Mouse (Mus musculus): ENCODE measurements at regions not wholly inside any gene's neighbourhood (a gene's known extent, or its start where the extent isn't known, plus 50 kb on each side); places are given as distances from the start of the nearest gene placed in this dataset.

DNA sequence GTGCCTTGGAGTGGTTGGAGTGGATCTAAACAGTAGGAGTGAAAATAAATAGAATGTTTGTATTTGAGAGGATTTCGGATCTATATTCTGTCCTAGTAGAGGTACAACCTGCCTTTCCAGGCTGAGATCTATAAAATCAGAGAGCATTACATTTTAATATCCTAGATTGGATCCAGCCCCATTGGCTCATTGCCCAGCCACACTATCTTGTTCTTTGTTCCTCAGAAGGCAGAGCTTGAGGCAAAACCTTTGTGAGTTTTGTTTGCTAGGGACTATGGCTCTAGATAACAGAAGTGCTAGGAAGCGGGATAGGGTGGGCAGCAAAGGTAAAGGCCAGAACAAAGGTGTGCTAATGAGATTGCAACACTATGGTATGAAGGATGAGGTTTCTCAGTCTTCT, 78.7 kb upstream of the Cntln start:
- DNase-seq: no peak

DNA sequence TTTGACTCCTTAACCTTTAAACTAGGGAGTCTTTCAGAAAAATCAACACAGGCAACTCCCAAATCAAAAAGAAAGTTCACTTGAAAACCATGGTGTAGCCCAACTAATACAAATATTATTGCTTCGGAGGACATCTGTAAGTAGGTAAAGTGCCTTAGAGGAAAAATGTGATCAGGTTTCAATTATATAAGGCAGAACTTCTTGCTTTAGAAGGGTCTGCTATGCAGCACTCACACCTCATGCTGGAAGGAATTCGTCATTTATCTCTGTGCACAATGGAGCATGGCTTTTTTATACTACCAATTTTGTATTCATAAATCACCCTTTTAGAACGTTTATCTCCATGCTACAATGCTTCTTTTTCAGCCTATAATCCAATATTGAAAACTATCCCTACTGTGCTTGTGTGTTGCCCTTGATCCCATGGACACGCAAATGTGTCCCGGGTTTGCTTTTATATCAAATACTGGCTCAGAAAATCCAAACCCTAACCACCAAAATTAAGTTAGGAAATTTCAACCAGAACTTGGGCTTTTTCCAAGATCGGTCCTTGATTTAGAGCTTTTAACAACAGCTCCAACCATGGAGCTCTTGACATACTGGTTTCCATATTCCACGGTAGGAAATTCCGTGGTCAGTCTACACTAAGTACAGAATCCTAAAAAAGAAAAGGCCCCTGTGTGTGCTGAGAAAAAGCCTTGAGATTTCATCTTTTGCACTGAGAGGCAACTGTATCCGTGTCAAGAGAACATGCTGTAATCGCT, 90.8 kb upstream of the Cntln start:
- DNase-seq: no peak

DNA sequence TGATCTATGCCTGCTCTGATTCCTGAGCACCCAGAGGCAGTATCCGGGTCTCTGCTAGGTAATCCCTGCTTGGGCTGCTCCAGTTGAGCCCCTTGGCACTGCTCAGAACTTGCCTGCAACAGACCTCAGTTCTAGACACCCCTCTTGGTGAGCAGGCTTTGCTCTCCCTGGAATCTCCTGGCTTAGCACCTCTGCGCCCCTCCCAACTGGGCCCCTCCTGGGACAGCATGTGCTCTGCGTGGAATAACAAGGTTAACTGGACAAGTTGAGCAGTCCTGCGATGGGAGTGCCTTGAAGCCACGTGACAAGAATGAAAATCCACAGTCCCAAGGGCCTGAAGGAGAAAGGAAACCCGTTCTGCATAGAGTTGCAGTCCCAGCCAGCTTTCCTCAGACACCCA, 97.5 kb upstream of the Cntln start:
- DNase-seq: peak; percentile 35 to 40

DNA sequence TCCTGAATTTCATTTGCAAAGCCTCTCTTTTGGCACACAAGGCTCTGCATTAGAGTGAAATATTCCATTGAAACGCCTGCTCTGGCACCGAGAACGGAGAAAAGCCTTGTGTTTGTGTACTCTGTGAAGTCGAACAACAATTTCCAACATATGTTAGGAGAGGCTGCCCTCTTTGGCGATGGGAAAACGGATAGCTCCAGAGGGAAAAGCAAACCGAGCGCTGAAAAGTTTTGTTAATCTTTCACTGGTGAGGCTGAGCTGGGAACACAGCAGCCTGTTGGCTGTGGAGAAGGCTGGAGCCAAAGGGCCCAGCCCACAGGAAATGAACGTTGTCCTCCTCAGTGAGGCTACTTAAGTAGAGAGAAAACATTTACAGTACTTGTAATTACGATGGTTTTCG, 93.1 kb upstream of the Bnc2 start:
- no peak for DNase-seq

DNA sequence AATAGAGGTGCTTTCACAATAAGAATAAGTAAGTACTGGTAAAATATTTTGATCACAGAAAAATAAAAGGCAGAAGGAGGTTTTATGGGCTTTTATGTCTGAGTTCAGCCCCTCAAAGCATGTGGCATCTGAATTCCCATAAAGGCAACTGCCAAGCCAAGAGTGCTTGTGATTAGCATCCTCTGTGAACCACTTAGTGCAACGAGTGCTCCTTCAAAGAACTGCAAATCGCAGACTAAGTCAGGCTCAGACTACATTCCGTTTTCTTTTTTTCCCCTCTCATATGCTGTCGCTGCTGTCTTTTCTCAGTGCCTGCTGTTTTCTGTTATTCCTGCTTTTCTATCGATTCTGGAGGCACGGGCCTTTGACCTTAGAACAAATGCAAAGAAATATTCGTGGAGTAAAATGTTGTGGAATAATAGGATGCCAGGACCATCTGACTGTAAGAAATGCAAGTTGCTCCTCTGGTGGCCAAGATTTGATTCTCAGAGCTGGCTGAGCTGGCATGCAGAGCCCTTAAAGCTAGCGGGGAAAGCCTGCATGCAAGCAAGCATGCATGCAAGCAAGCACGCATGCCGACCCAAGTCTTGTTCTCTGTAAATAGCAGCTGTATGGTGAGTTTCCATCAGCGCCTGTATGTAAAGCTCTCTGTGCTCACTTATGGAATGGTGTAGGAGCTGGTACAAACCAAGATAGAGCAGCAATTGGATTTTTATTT, 91.8 kb upstream of the Bnc2 start:
- DNase-seq: no peak

DNA sequence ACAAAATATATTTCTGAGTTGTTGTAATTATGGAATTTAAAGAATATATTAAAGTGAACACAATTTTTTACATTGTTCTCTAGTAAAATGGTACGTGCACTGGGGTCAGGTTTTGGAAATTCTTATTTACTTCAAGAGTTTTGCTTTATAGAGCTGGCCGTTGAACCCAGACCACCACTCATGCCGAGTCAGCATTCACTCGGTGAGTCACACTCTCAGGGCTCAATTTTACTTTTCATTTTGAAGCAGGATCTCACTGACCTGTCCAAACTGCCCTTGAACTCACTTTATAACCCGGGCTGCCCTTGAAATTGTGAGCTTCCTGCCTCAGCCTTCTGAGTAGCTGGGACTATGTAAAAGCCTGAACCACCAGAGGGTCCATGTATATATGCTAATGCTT, 82.1 kb upstream of the Bnc2 start:
- no peak for DNase-seq

DNA sequence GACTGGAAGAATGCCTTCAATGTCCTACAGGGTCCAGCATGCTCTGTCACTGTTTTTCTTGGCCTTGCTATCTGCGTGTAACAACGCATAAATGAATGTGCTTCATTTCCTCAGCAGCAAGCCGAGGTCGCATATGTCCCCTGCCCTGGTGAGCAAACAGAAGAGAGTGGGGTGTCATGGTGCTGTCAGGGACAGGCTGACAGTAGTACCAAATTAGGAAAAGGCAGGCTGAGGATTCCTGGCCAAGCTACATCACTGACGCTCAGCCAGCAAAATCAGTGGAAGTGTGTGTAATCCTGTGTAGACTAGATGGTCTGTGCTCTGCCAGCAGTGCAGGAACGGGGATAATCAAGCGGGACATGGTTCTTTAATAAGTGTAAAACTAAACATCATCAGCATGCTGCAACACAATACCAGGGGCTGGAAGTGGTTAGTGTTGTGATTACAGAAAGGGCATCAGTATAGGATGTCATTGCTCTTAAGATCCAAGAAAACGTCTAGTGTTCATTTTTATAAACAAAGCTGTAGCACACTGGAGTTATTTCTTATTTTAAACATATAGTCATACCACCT, 77.6 kb upstream of the Bnc2 start:
- peak; percentile 15 to 21 for DNase-seq

DNA sequence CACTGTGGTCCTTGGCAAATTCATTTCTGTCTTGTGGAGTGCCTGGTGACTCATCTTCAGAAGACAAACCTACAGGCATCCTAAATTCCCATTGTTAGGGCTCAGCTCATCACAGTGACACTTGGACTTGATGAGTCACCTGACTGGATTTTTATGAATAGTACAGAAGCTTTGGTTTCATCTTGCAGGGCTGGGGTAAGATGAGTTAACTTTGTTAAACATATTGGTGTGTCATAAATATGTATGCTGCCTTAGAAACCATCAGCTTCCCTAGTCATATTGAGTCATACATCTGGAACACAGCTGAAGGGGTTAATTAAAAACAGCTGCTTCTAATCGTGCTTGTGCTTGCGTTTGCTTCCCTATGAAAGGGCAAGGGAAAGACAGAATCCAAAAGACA, 66.2 kb upstream of the Bnc2 start:
- DNase-seq: no peak

DNA sequence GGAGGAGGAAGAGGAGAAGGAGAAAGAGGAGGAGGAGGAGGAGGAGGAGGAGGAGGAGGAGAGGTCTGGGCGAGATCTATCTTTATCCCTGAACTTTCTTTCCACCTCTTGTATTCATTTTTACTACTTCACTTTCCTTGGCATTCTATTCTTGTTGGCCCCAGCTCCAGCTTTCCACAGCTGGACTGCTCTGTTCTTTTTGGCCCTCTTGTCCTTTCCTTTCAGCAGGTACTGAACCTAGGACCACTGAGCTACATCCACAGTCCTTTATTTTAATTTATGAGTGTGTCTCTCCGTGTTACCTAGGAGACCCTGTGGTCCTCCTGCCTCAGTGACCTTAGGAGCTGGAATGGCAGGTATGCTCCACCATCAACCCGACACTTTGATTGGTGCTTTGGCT, 65.7 kb upstream of the Bnc2 start:
- DNase-seq: no peak

All from cerebellum, postnatal 25 days (tissue).